Mouse (Mus musculus) thymus, adult 2 months (tissue): ENCODE data around the gene Polr1e.

ENCODE experiments used
- CTCF ChIP-seq: fragments of 200-500 bp; IDR thresholded peaks from 2 replicates; pipeline ENCODE4 v1.5.1; 2012; ENCODE audit warnings: mild to moderate bottlenecking, control low read depth, low read length, moderate library complexity, borderline replicate concordance; ENCODE audit not compliant: control insufficient read depth, poor library complexity, insufficient read depth; ENCODE audit errors: extremely low read depth
- POLR2A ChIP-seq: fragments of 200-500 bp; IDR thresholded peaks from 2 replicates; pipeline ENCODE4 v1.6.1; 2012; ENCODE audit warnings: mild to moderate bottlenecking, low read length, control low read depth, moderate library complexity; ENCODE audit not compliant: control insufficient read depth, poor library complexity, insufficient read depth; ENCODE audit errors: extremely low read depth

DNA sequence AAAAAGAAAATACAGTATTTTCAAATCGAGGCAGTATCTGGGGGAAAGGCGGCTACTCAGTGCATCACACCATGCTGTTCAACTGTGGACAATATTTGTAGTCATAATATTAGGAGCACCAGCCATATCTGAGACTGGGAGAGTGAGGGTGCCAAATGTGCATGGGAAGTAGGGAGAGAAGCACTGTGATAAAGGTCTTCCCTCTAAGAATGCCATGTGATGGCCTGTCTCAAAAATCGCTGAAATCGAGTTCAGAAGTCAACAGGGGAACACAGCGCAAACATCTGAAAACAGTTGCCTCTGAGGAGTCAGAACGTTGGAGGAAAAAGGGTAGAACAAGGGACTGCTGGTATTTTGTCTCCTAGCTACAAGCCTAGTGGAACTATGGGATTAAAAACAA, 18.4 kb upstream of the Polr1e start:
- TF ChIP-seq CTCF (no peak), POLR2A (no peak)
